ENCODE assay signal across 8 mouse cellular contexts in genomic region chr9:21525937-21526633, GRCm38 (mm10). TPM values are rescaled to one million over a fixed set of nuclear protein-coding genes. Genes with fewer than 3 reads are reported as not detected.
DNase-seq lines count a peak whose midpoint lies in the region; ATAC-seq and TF ChIP-seq lines count a peak whose summit lies in the region.

TSS of gene AB124611 (plus strand) at chr9:21526176.

- no peaks in the 10 kb centered on the region for H3K9me3 ChIP-seq in embryonic facial prominence, embryonic 11.5 days (replicated peaks; ENCODE audit: control insufficient read depth, low read length)
- H3K9me3 ChIP-seq in embryonic facial prominence, embryonic 10.5 days, result peaks cover 5% of the 10 kb centered on the region
- no peaks in the 10 kb centered on the region for H3K9me3 ChIP-seq in kidney, embryonic 14.5 days (ENCODE audit: control insufficient read depth, low read length)
- H3K9me3 ChIP-seq in forebrain, embryonic 14.5 days (replicated peaks; ENCODE audit: control insufficient read depth, low read length), result no peaks in the 10 kb centered on the region

- no peak within 1 kb of the TSS for H3K4me2 ChIP-seq in embryonic facial prominence, embryonic 11.5 days (ENCODE audit: low read depth, low read length)
- H3K4me2 ChIP-seq in kidney, embryonic 14.5 days (replicated peaks; ENCODE audit: low read depth, low read length), result no peak within 1 kb of the TSS
- H3K4me2 ChIP-seq in forebrain, embryonic 14.5 days (ENCODE audit: low read length), result no peak within 1 kb of the TSS

- no peak within 1 kb of the TSS for H3K27ac ChIP-seq in embryonic facial prominence, embryonic 11.5 days (replicated peaks; ENCODE audit: low read depth, low read length)
- no peak within 1 kb of the TSS for H3K27ac ChIP-seq in embryonic facial prominence, embryonic 10.5 days (replicated peaks)
- no peak within 1 kb of the TSS for H3K27ac ChIP-seq in left cerebral cortex, adult 2 months
- no peak within 1 kb of the TSS for H3K27ac ChIP-seq in kidney, embryonic 14.5 days (ENCODE audit: low read depth, low read length)
- H3K27ac ChIP-seq in forebrain, embryonic 14.5 days (ENCODE audit: low read depth, low read length), result no peak within 1 kb of the TSS

- no peaks in the 10 kb centered on the region for H3K27me3 ChIP-seq in embryonic facial prominence, embryonic 11.5 days (ENCODE audit: control insufficient read depth, insufficient read depth, low read length)
- H3K27me3 ChIP-seq in embryonic facial prominence, embryonic 10.5 days (replicated peaks; ENCODE audit: low read depth, poor library complexity, severe bottlenecking), result no peaks in the 10 kb centered on the region
- no peaks in the 10 kb centered on the region for H3K27me3 ChIP-seq in kidney, embryonic 14.5 days (ENCODE audit: control insufficient read depth, insufficient read depth, low read length)
- H3K27me3 ChIP-seq in forebrain, embryonic 14.5 days (replicated peaks; ENCODE audit: control insufficient read depth, insufficient read depth, low read length), result no peaks in the 10 kb centered on the region

- WGBS in embryonic facial prominence, embryonic 11.5 days, result 62% methylated on average over 14 of the region's 14 CpGs
- WGBS in embryonic facial prominence, embryonic 10.5 days, result 66% methylated on average over 14 of the region's 14 CpGs
- WGBS in kidney, embryonic 14.5 days, result 66% methylated on average over 14 of the region's 14 CpGs
- 68% methylated on average over 14 of the region's 14 CpGs for WGBS in forebrain, embryonic 14.5 days

- ATAC-seq in embryonic facial prominence, embryonic 11.5 days (replicated peaks; ENCODE audit: insufficient number of reproducible peaks, low FRiP score, low TSS enrichment, low read depth), result 0 out of 2 replicates have a peak, but pooled peaks have one; percentile 14
- peak; percentile 67 for ATAC-seq in inflammation-experienced regulatory T-cells, adult 6 months
- no peak for ATAC-seq in kidney, embryonic 14.5 days (ENCODE audit: low FRiP score, low TSS enrichment)
- no peak for ATAC-seq in forebrain, embryonic 14.5 days

- no peak for DNase-seq in embryonic facial prominence, embryonic 11.5 days (ENCODE audit: low spot score)
- DNase-seq in embryonic facial prominence, embryonic 10.5 days (ENCODE audit: low spot score), result no peak
- DNase-seq in MEL-GATA-1-ER (ENCODE audit: extremely low read depth, low read depth), result peak; percentile 50
- peak; percentile 42 for DNase-seq in skeletal muscle tissue, adult 2 months (ENCODE audit: low read depth, low spot score)
- DNase-seq in left cerebral cortex, adult 2 months (ENCODE audit: extremely low spot score in 1 of 2, low spot score in 2 of 2), result no peak
- no peak for DNase-seq in forebrain, embryonic 14.5 days (ENCODE audit: low spot score)

- no peak for TF ChIP-seq CTCF in left cerebral cortex, adult 2 months (IDR thresholded peaks at IDR 0.05)

- 0 out of 2 replicates have a peak within 1 kb of the TSS, but pooled peaks have one; percentile 22 for H3K9ac ChIP-seq in embryonic facial prominence, embryonic 11.5 days (replicated peaks; ENCODE audit: low read length)
- no peak within 1 kb of the TSS for H3K9ac ChIP-seq in kidney, embryonic 14.5 days (ENCODE audit: low read depth, low read length)
- no peak within 1 kb of the TSS for H3K9ac ChIP-seq in forebrain, embryonic 14.5 days (ENCODE audit: low read length)

- intact Hi-C loops in left cerebral cortex, adult 2 months (cut with DNase I), result no loop called here

- no peaks in the 10 kb centered on the region for H3K4me1 ChIP-seq in embryonic facial prominence, embryonic 11.5 days (ENCODE audit: control insufficient read depth, insufficient read depth, low read length)
- H3K4me1 ChIP-seq in embryonic facial prominence, embryonic 10.5 days, result peaks cover 18% of the 10 kb centered on the region
- no peaks in the 10 kb centered on the region for H3K4me1 ChIP-seq in kidney, embryonic 14.5 days (ENCODE audit: control insufficient read depth, insufficient read depth, low read length)
- H3K4me1 ChIP-seq in forebrain, embryonic 14.5 days (ENCODE audit: control insufficient read depth, insufficient read depth, low read length), result no peaks in the 10 kb centered on the region

- H3K4me3 ChIP-seq in embryonic facial prominence, embryonic 11.5 days (ENCODE audit: low read depth, low read length), result no peak within 1 kb of the TSS
- H3K4me3 ChIP-seq in embryonic facial prominence, embryonic 10.5 days, result no peak within 1 kb of the TSS
- H3K4me3 ChIP-seq in left cerebral cortex, adult 2 months, result no peak within 1 kb of the TSS
- no peak within 1 kb of the TSS for H3K4me3 ChIP-seq in kidney, embryonic 14.5 days (ENCODE audit: low read length)
- no peak within 1 kb of the TSS for H3K4me3 ChIP-seq in forebrain, embryonic 14.5 days (ENCODE audit: low read depth, low read length)

- H3K36me3 ChIP-seq in embryonic facial prominence, embryonic 11.5 days (replicated peaks; ENCODE audit: control insufficient read depth, insufficient read depth, low read depth, low read length), result no peaks in the 10 kb centered on the region
- H3K36me3 ChIP-seq in embryonic facial prominence, embryonic 10.5 days (replicated peaks), result peaks cover 3% of the 10 kb centered on the region; the same call in 1 of the 2 replicates
- peaks cover 4% of the 10 kb centered on the region; the same call in 1 of the 2 replicates for H3K36me3 ChIP-seq in kidney, embryonic 14.5 days (ENCODE audit: control insufficient read depth, insufficient read depth, low read length)
- no peaks in the 10 kb centered on the region for H3K36me3 ChIP-seq in forebrain, embryonic 14.5 days (ENCODE audit: control insufficient read depth, insufficient read depth, low read length)

RNA-seq across cellular contexts. Expression of gene AB124611, which starts in this region (rescaled TPM):
- polyA plus RNA-seq in embryonic facial prominence, embryonic 11.5 days (2014; fragmentation: Nextera tagmentation; extraction: Ambion mirVana), result 1.00 and 1.4 TPM in 2 replicates
- 4.7 and 4.9 TPM in 2 replicates for polyA plus RNA-seq in embryonic facial prominence, embryonic 10.5 days (2016; fragmentation: Nextera tagmentation; extraction: Ambion mirVana)
- polyA plus RNA-seq in inflammation-experienced regulatory T-cells, adult 6 months (2017; shearing (Covaris generic)), result 10 to 100 TPM; 49.9 to 71.1 (median 57.8) TPM
- under 1 TPM in 1 of 2 experiments, not detected in 1; 0.29 TPM for total RNA-seq in left cerebral cortex, adult 2 months (2021)
- 3.8 and 4.8 TPM in 2 replicates for polyA plus RNA-seq in kidney, embryonic 14.5 days (2014; fragmentation: Nextera tagmentation; extraction: Ambion mirVana)
- polyA plus RNA-seq in forebrain, embryonic 14.5 days (2014; fragmentation: Nextera tagmentation; extraction: Ambion mirVana), result 0.74 and 1.9 TPM in 2 replicates

Comparison
In these comparisons a context has a peak if more than half of its experiments do, and no peak if none do; other contexts are left out.
1. ATAC-seq: peak in embryonic facial prominence, embryonic 11.5 days (single experiment) and inflammation-experienced regulatory T-cells, adult 6 months (single experiment); none in kidney, embryonic 14.5 days (single experiment) and forebrain, embryonic 14.5 days (single experiment).
2. DNase-seq: peak in MEL-GATA-1-ER (single experiment) and skeletal muscle tissue, adult 2 months (single experiment); none in embryonic facial prominence, embryonic 11.5 days (single experiment), embryonic facial prominence, embryonic 10.5 days (single experiment), left cerebral cortex, adult 2 months (0 of 2) and forebrain, embryonic 14.5 days (single experiment).